Mouse (Mus musculus) CH12.LX (cell line): ENCODE data around the gene Uqcr10.

Source experiments
- CTCF ChIP-seq, 2 experiments: IDR thresholded peaks in 1 of 2; conservative IDR thresholded peaks in 1 of 2; 2 replicates each; pipeline ENCODE4 v1.5.1; 2011 to 2012; ENCODE audit warnings: low read depth in 2 of 2, low read length in 2 of 2, improper control_type of control experiment in 1 of 2, inconsistent platforms in 1 of 2, mild to moderate bottlenecking in 1 of 2, moderate library complexity in 1 of 2
- EP300 ChIP-seq: IDR thresholded peaks from 2 replicates; pipeline ENCODE4 v1.6.1; 2011; ENCODE audit warnings: low read length, improper control_type of control experiment
- HCFC1 ChIP-seq: IDR thresholded peaks from 2 replicates; pipeline ENCODE4 v1.6.1; 2012; ENCODE audit warnings: low read depth, mild to moderate bottlenecking, inconsistent platforms, low read length, improper control_type of control experiment
- KAT2A ChIP-seq: IDR thresholded peaks from 2 replicates; pipeline ENCODE4 v1.6.1; 2012; ENCODE audit warnings: low read length, improper control_type of control experiment, inconsistent platforms; ENCODE audit not compliant: insufficient replicate concordance
- MAFK ChIP-seq: IDR thresholded peaks from 2 replicates; pipeline ENCODE4 v1.6.1; 2011; ENCODE audit warnings: low read length, improper control_type of control experiment; ENCODE audit not compliant: insufficient replicate concordance
- MAX ChIP-seq: IDR thresholded peaks from 2 replicates; pipeline ENCODE4 v1.6.1; 2011; ENCODE audit warnings: low read length, improper control_type of control experiment
- MEF2A ChIP-seq: IDR thresholded peaks from 2 replicates; pipeline ENCODE4 v1.6.1; 2014; ENCODE audit warnings: low read depth, mild to moderate bottlenecking, inconsistent platforms, low read length, improper control_type of control experiment, borderline replicate concordance
- POLR2A ChIP-seq: IDR thresholded peaks from 2 replicates; pipeline ENCODE4 v1.6.1; 2011; ENCODE audit warnings: low read depth, mild to moderate bottlenecking, improper control_type of control experiment, low read length
- UBTF ChIP-seq: IDR thresholded peaks from 2 replicates; pipeline ENCODE4 v1.6.1; 2012; ENCODE audit warnings: low read depth, mild to moderate bottlenecking, inconsistent platforms, low read length, improper control_type of control experiment, moderate library complexity
- USF1 ChIP-seq: IDR thresholded peaks from 2 replicates; pipeline ENCODE4 v1.6.1; 2014; ENCODE audit warnings: low read depth, mild to moderate bottlenecking, inconsistent platforms, low read length, improper control_type of control experiment
- ZC3H11A ChIP-seq: IDR thresholded peaks from 2 replicates; pipeline ENCODE4 v1.6.1; 2012; ENCODE audit warnings: low read depth, mild to moderate bottlenecking, inconsistent platforms, low read length, improper control_type of control experiment

DNA sequence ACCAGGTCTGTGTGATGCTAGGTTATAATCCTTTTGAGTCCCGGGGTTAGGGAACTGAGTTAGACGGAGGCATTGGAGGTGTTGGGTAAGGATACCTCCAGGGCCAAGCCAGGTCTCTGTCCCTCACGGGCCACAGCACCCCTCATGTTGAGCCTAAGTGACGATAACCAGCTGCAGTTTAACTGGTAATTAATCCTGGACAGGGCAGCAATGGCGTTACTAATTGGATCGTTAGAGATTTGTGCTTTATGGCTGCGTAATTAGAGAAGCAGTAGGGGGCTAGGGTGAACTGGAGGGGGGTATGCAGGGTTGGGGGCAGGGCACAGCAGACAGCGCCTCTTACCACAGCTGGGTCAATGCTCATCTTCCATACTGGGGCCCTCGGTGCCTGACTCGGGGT is 48.7 kb upstream of the Uqcr10 start:
- TF ChIP-seq MEF2A (no peak), CTCF (conservative IDR thresholded peaks at IDR 0.05 in 1 of 2, IDR thresholded peaks at IDR 0.05 in 1 of 2; ENCODE audit: low read depth in 2 of 2, low read length in 2 of 2) (no peak), MAX (no peak), KAT2A (no peak), EP300 (no peak), MAFK (no peak), UBTF (no peak), ZC3H11A (no peak), POLR2A (no peak), HCFC1 (no peak), USF1 (no peak)
